Mouse (Mus musculus) olfactory bulb, adult 2 months (tissue): ENCODE data around the gene Spem2.

Experiments used
- CTCF ChIP-seq: fragments of 200-500 bp; IDR thresholded peaks from 2 replicates; pipeline ENCODE4 v1.5.1; 2012; ENCODE audit warnings: low read depth, mild to moderate bottlenecking, low read length, moderate library complexity; ENCODE audit not compliant: insufficient read depth
- POLR2A ChIP-seq: fragments of 200-500 bp; IDR thresholded peaks from 2 replicates; pipeline ENCODE4 v1.6.1; 2012; ENCODE audit warnings: mild to moderate bottlenecking, low read depth, low read length, moderate library complexity; ENCODE audit not compliant: insufficient read depth

GRCm38 (mm10) chr11:69823456-69823855 is 5.2 kb upstream of the Spem2 start:
- no peak for TF ChIP-seq POLR2A
- no peak for TF ChIP-seq CTCF
